Mouse (Mus musculus) natural killer cell, adult 2 months (primary cell): ENCODE measurements around the gene Vmn1r221.
"Not testable (repeated sequence)": the region's sequence is repeated elsewhere in the genome, so short reads cannot be mapped to it uniquely, and the experiment has no call there.

Experiments
- DNase-seq, 2 experiments: peaks; one replicate each; pipeline ENCODE4 v3.0.0; 2022; ENCODE audit warnings: low spot score in 2 of 2

The Vmn1r221 gene

DNA sequence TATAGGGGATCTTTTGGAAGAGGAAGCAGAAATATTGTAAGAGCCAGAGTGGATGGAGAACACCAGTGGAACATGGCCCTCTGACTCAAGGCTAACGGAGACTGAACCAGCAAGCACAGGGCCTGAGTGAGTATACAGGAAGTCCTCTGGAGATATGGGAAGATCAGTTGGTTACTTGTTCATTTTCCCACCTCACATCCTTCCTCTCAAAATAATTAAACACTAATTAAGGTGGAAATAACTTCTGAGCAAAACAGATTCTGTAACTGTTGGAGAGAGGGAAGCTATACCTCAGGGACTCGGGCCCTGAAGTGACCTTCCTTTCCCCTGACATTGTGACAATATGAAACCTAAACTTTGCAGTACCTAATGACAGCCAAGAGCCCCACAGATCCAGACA lies at the start of gene Vmn1r221:
TSS of gene Vmn1r221 (plus strand) at position 301 of the 400 bp plus-strand sequence.
- DNase-seq: not testable (repeated sequence)

DNA sequence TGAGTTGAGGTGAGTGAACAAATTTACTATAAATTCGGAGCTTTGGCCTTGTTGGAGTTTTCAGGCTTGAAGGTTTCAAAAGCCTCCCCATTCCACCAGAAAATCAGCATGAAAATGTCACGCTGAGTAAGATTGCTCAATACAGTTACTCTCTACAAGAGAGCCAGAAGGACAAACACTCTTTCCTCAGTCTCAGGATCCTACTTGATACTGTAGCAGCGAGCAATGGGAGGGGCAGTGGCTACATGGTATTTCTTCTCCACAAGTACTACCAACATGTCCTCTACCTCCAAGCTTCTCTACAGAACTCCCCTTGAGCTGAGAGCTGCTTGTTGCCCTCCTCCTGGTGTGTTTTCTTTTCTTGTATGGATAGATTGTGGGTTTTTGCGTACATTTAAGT lies 47.5 kb upstream of the Vmn1r221 start:
- not testable (repeated sequence) for DNase-seq

GRCm38 (mm10) chr13:23187875-23188274 lies 26.1 kb upstream of the Vmn1r221 start, which contains the start of gene Vmn1r220:
Gene Vmn1r220, minus strand, starts transcription at chr13:23187975.
- no peak for DNase-seq

- not testable (repeated sequence) for DNase-seq
Measured at GRCm38 (mm10) chr13:23203885-23204284, 10.0 kb upstream of the Vmn1r221 start.

GRCm38 (mm10) chr13:23235847-23236246 lies 21.9 kb downstream of the Vmn1r221 start, which contains the start of gene Vmn1r222:
Gene Vmn1r222, minus strand, starts transcription at chr13:23235947.
- not testable (repeated sequence) for DNase-seq

DNA sequence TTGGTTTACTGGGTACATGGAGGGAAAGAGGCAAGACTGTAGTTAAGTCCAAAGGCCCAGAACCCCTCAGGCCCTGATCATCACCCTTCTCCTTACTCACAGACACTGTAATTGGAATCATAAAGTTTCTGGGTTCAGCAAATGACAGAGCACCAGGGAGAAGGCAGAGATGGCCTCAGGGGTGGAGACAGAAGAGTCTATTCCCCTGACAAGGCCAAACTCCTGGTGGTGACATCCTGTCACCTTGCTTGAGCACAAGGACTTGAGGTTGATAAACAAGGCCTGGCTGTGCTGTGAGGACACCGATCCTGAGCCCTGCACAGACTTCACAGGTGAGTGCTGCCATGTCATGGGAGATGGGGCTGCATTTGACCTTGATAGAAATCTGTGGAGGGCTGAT lies 32.9 kb downstream of the Vmn1r221 start, which contains the start of gene Vmn1r223:
TSS of gene Vmn1r223 (plus strand) at position 301 of the 400 bp plus-strand sequence.
- DNase-seq: not testable (repeated sequence)

- no peak for DNase-seq
Measured at GRCm38 (mm10) chr13:23258546-23259048, 44.7 kb downstream of the Vmn1r221 start.

- not testable (repeated sequence) for DNase-seq
Measured at GRCm38 (mm10) chr13:23268606-23269005, 54.7 kb downstream of the Vmn1r221 start.

DNA sequence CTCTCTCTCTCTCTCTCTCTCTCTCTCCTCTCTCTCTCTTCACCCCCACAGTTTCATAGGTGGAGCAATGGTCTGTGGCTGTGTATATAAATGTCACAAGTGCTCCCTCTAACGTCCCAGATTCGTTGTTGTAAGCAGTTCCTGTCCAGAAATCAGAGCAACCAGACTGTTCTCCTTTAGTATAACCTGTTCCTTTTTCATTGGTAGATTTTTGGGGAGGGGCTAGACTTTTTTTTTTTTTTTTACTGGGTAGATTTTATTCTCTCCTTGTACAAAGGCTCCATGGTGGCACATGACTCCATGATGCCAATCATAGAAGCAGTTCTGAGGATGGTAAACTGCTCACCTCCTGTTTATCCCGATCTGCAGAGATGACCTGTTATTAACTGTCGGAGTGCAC lies 55.2 kb downstream of the Vmn1r221 start:
- DNase-seq: not testable (repeated sequence)

- DNase-seq: no peak
Measured at GRCm38 (mm10) chr13:23269681-23270080, 55.8 kb downstream of the Vmn1r221 start.

- DNase-seq: no peak
Measured at GRCm38 (mm10) chr13:23270321-23271101, 56.6 kb downstream of the Vmn1r221 start.
